Mouse (Mus musculus) right cerebral cortex, postnatal 25 days (tissue): Measurements from ENCODE around the gene Ripor2.
A peak's percentile ranks its signal among the peaks of the same experiment; 100 is the strongest.

Experiments
- DNase-seq: peaks from one replicate; pipeline ENCODE4 v3.0.0; 2022

Gene Ripor2

GRCm38 (mm10) chr13:24584841-24585240, 2.9 kb downstream of the Ripor2 start:
- DNase-seq, result no peak

GRCm38 (mm10) chr13:24585369-24585768, 3.4 kb downstream of the Ripor2 start:
- DNase-seq, result no peak

- no peak for DNase-seq
Observed at GRCm38 (mm10) chr13:24587192-24587895, 5.4 kb downstream of the Ripor2 start.

DNA sequence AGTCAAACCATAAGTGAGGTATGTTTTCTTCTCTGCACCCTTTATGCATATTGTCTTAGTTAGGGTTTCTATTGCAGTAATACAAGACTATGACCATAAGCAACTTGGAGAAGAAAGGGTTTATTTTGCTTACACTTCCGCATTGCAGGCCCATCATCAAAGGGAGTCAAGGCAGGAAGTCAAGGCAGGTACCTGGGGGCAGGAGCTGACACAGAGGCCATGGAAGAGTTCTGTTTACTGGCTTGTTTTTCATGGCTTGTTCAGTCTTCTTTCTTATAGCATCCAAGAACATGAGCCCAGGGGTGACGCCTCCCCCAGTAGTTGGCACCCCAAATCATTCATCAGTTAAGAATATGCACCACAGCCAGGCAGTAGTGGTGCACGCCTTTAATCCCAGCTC, 6.6 kb downstream of the Ripor2 start:
- DNase-seq, result no peak

- no peak for DNase-seq
Observed at GRCm38 (mm10) chr13:24591737-24592136, 9.7 kb downstream of the Ripor2 start.

DNA sequence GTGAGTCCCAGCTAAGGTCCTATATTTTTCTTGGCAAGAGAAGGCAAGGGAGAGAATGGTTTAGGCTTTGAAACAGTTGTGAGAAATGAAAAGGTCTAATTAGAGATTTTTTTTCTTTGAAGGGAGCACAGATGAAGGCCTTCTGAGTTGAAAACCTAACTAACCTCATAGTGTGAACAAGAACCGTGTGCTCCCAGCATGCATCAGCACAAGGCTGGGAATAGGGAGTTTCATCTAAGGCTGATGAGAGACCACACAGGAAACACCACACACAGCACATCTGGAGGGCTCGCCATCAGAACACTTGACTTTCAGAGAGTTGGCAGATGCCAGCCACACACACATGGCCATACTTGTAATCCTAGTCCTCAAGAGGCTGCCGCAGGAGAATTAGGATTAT, 12.3 kb downstream of the Ripor2 start:
- no peak for DNase-seq

GRCm38 (mm10) chr13:24599631-24600041, 17.6 kb downstream of the Ripor2 start:
- DNase-seq, result no peak

GRCm38 (mm10) chr13:24602978-24603377, 21.0 kb downstream of the Ripor2 start:
- no peak for DNase-seq

DNA sequence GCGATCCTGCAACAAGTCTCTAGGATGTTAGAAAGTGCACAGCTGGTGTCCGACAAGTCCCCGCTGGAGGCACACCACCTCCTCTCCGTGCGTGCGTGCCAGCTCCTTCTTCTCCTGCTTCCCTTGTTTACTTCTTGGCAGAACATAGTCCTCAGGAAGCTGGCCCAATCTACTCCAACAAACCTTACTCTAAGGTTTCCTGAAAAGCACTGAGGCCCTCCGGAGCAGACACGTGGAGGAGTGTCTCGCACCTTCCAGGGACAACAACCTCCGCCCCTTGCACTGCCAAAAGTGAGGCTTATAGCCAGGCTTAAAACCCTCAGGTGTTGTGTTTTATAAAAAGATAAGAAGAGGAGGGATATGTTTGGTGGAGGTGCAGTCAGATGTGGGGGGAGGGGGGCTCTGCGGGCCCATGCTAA, 21.6 kb downstream of the Ripor2 start:
- peak; percentile 48 for DNase-seq

- no peak for DNase-seq
Observed at GRCm38 (mm10) chr13:24604096-24604495, 22.1 kb downstream of the Ripor2 start.

DNA sequence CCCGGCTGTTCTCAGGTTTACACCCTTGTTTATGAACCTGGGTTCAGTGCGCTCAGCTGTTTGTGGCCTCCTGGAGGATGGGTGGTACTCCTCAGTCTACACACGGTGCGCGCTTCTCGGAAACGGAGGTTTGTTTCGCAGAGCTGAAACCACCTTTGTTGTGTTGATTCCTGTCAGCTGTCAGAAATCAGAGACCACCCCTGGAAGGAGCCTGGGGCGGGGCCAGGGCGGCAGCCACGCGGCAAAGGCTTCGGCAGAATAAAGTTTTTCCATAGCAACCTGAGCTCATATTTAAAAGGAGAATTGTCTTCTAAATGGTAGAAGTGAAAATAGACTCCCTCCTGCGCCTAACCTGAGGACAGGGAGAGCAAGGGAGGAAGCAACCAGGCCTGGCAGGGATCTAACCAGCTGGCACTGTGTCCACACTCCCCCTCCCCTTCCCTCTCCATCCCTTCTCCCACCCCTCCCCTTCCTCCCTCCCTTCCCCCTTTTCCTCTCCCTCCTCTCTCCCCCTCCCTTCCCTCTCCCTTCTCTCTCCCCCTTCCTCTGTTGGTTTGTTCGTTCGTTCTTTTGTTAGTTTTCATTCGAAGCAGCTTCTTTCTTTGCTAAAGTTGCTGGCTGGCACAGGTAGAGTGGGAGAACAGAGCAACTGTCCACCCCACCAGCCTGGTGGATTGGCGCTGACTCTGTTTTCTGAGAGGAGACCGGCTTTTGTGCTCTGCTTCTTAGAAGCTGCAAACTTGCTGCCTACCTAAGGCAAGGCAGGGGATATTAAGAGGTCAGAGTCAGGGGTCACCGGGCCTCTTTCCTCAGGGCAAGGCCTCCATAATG, 23.0 kb downstream of the Ripor2 start:
- DNase-seq, result no peak

- no peak for DNase-seq
Observed at GRCm38 (mm10) chr13:24605755-24606154, 23.8 kb downstream of the Ripor2 start.

DNA sequence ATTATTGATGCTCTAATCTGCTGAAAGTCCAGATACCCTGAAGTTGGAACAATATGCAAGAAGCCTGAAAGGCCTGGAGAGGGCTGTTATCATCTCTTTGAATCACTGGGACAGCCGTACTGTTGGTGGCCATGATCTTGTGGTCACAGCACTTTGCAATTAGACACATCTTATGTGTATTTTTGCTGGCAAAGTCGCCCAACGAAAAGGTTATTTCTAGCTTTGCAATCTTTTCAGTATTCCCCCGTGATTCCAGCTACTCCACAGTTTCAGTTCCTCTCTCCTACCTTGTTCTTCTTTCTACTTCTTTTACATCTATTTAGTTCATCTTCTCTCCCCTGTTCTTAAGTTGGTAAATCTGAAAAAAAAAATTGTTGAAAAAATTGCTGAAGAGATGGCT, 26.0 kb downstream of the Ripor2 start:
- no peak for DNase-seq

DNA sequence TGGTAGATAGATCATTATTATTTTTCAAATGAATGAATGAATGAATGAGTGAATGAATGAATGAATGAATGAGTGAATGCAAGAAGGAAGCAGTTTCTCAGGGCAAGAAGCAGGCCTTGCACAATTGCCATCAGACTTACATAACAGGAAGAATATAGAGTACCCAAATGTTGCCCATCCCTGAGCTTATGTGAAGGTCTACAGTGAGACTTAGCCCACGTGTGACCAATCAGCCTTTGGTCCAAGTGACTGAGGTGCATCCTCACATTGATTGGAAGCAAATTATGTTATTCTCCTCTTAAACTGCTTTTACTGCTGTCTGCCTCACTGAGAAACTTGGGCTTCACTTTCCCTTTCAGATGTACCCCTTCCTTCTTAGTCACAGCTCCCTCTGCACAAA, 26.7 kb downstream of the Ripor2 start:
- no peak for DNase-seq

DNA sequence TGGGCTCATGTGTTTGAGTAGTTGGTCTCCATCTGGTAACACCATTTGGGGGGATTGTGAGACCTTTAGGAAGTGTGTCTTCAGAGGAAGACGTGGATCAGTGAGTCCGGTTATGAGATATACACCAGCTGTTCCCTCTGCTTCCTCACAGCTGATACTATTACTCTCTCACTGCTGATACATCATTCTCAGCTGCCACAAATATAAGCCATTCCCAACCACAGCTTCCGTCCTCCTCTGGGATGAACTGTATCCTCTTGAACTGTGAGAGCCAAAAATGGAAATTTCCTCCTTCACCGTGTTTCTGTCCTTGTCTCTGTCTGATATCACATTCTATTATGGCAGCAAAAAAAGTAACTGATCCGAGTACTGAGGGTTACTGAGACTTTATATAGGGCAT, 28.9 kb downstream of the Ripor2 start:
- no peak for DNase-seq

DNA sequence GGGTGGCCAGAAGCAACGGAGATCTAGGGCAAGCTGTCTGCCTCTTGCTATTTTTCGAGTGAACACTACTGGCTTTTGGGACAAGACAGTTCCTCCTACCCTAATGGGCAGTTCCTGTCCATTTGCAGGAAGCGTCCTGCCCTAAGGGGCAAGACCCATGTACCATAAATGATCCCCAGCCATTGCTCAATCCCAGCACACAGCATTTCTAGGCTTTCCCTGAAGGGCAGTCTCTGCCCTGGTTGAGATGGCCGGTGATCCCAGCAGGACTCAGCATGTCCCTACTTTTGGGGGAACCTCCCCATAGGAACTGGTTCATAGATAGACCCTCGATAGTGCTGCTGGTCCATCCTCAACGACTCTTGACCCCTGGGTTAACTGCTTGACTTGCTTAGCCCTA, 31.0 kb downstream of the Ripor2 start:
- DNase-seq, result no peak

DNA sequence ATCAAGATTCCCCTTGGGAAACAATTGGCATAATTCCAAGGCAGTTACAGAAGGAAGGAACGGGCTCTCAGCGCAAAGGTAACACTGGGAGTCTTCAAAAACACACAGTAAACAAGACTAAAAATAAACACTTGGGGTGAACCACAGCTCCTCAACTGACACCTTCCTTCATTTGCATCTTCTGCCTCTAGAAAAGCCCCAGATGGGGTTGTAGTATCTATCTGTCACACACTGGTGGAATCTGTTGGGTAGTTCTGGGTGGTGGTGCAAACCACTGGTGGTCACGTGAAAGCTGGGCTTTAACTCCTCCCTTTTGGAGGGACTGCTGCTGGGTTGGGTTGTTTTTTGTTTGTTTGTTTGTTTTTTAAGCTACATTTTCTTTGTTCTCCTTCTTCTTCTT, 31.4 kb downstream of the Ripor2 start:
- no peak for DNase-seq

- no peak for DNase-seq
Observed at GRCm38 (mm10) chr13:24613927-24614780, 32.2 kb downstream of the Ripor2 start.

- no peak for DNase-seq
Observed at GRCm38 (mm10) chr13:24615921-24616565, 34.1 kb downstream of the Ripor2 start.

DNA sequence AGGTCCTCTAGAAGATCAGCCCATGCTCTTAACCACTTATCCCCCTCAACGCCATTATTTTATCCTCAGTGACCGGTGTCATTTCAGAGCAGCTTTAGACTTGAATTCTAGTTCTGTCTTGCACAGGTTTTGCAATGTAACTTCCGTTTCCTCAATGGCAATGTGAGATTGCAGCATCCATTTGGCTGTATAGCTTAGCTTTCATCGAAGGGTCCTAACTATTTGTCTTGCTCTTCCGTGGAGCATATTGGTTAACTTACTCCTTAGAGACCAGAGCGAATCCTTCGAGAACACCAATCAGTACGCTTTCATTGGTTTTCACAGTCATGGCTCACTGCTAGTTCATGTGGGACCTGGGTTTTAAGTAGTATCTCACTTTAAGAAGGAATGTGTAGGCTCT, 34.7 kb downstream of the Ripor2 start:
- DNase-seq, result no peak

- DNase-seq, result no peak
Observed at GRCm38 (mm10) chr13:24617076-24617798, 35.2 kb downstream of the Ripor2 start.

- DNase-seq, result no peak
Observed at GRCm38 (mm10) chr13:24617799-24618130, 35.8 kb downstream of the Ripor2 start.
